Mouse (Mus musculus) heart, embryonic 11.5 days (tissue): ENCODE measurements around the gene Top2a. TPM values are rescaled to one million over a fixed set of nuclear protein-coding genes. Genes with fewer than 3 reads are reported as not detected.
A peak's percentile ranks its signal among the peaks of the same experiment; 100 is the strongest.

Experiments
- ATAC-seq: fragments of 200-750 bp; cut with Nextera tagmentation; replicated peaks from 2 replicates; pipeline ENCODE4 v1.8.0; 2017; ENCODE audit warnings: moderate library complexity; ENCODE audit not compliant: insufficient number of reproducible peaks, low FRiP score, low TSS enrichment
- H3K27ac ChIP-seq: fragments of 300-500 bp; sonication (generic); 2 replicates; pipeline ENCODE4 v1.5.1; 2014; ENCODE audit warnings: mild to moderate bottlenecking, low read depth, low read length
- H3K27me3 ChIP-seq: fragments of 300-500 bp; sonication (generic); 2 replicates; pipeline ENCODE4 v1.6.1; 2014; ENCODE audit warnings: mild to moderate bottlenecking, low read length, mixed read lengths; ENCODE audit not compliant: control insufficient read depth, insufficient read depth
- H3K36me3 ChIP-seq: fragments of 300-500 bp; sonication (generic); 2 replicates; pipeline ENCODE4 v1.6.1; 2014; ENCODE audit warnings: mild to moderate bottlenecking, low read length, moderate library complexity, mixed read lengths; ENCODE audit not compliant: control insufficient read depth, insufficient read depth
- H3K4me1 ChIP-seq: fragments of 300-500 bp; sonication (generic); 2 replicates; pipeline ENCODE4 v1.6.1; 2014; ENCODE audit warnings: low read length; ENCODE audit not compliant: control insufficient read depth, insufficient read depth
- H3K4me2 ChIP-seq: fragments of 300-500 bp; sonication (generic); 2 replicates; pipeline ENCODE4 v1.6.1; 2014; ENCODE audit warnings: mild to moderate bottlenecking, moderate library complexity
- H3K4me3 ChIP-seq: fragments of 300-500 bp; sonication (generic); 2 replicates; pipeline ENCODE4 v1.5.1; 2014; ENCODE audit warnings: low read depth, low read length
- H3K9ac ChIP-seq: fragments of 300-500 bp; sonication (generic); 2 replicates; pipeline ENCODE4 v1.6.1; 2014; ENCODE audit warnings: mild to moderate bottlenecking, low read depth, low read length, moderate library complexity
- H3K9me3 ChIP-seq: fragments of 300-500 bp; sonication (generic); replicated peaks from 2 replicates; pipeline ENCODE4 v1.6.1; 2016; ENCODE audit warnings: low read length; ENCODE audit not compliant: control insufficient read depth
- WGBS: fragments of 180-500 bp; shearing (Covaris S2); extraction: QIAGEN DNeasy Blood & Tissue Kit; methylation state at CpG from one replicate; pipeline ENCODE4 v1.1.7; 2014; ENCODE audit not compliant: insufficient replicate concordance; 5-methylcytosine and 5-hydroxymethylcytosine counted together
- polyA plus RNA-seq: library from polyadenylated mRNA; unstranded; fragments of >200 nt; fragmentation: Nextera tagmentation; extraction: Ambion mirVana; gene quantifications from 2 replicates; pipeline ENCODE4 v1.2.1, GENCODE M21; 2014

The Top2a gene
- polyA plus RNA-seq, 1 experiment from 2014 or later: 220 TPM

- no peak for ATAC-seq
- no peak overlapping the region for H3K4me2 ChIP-seq
- H3K36me3 ChIP-seq: peaks cover 4% of the 10 kb centered on the region; the same call in 1 of the 2 replicates
Measured at GRCm38 (mm10) chr11:98947969-98948569, 75.9 kb downstream of the Top2a start.

GRCm38 (mm10) chr11:98945605-98945977, 78.4 kb downstream of the Top2a start:
- ATAC-seq: no peak
- WGBS: 57% methylated on average over 3 of the region's 3 CpGs
- Histone ChIP-seq H3K36me3 (no peaks in the 10 kb centered on the region), H3K4me2 (no peak overlapping the region), H3K9me3 (no peaks in the 10 kb centered on the region), H3K9ac (no peak overlapping the region), H3K4me3 (no peak overlapping the region), H3K27ac (no peak overlapping the region), H3K27me3 (no peaks in the 10 kb centered on the region), H3K4me1 (peaks cover 88% of the 10 kb centered on the region)

More at GRCm38 (mm10) chr11:98947969-98948569, 75.9 kb downstream of the Top2a start:
- Histone ChIP-seq H3K27ac (0 out of 2 replicates have a peak overlapping the region, but pooled peaks have one; percentile 16), H3K9me3 (no peaks in the 10 kb centered on the region), H3K4me1 (peaks cover 80% of the 10 kb centered on the region), H3K27me3 (no peaks in the 10 kb centered on the region), H3K4me3 (no peak overlapping the region), H3K9ac (no peak overlapping the region)
- 61% methylated on average over 18 of the region's 18 CpGs for WGBS

GRCm38 (mm10) chr11:98944897-98945604, 78.9 kb downstream of the Top2a start:
- Histone ChIP-seq H3K4me2 (peak overlapping the region; percentile 0; the same call in 1 of the 2 replicates), H3K27me3 (no peaks in the 10 kb centered on the region), H3K9me3 (no peaks in the 10 kb centered on the region), H3K27ac (peak overlapping the region; percentile 17), H3K4me1 (peaks cover 89% of the 10 kb centered on the region), H3K4me3 (no peak overlapping the region), H3K36me3 (no peaks in the 10 kb centered on the region), H3K9ac (peak overlapping the region; percentile 2; the same call in 1 of the 2 replicates)
- no peak for ATAC-seq
- WGBS: 34% methylated on average over 11 of the region's 11 CpGs

GRCm38 (mm10) chr11:98943741-98944461, 80.1 kb downstream of the Top2a start:
- H3K4me2 ChIP-seq: peak overlapping the region; percentile 75
- ATAC-seq: no peak
- H3K36me3 ChIP-seq: no peaks in the 10 kb centered on the region
- H3K4me3 ChIP-seq: no peak overlapping the region
- WGBS: 28% methylated on average over 14 of the region's 14 CpGs
- peak overlapping the region; percentile 100 for H3K27ac ChIP-seq
- H3K27me3 ChIP-seq: no peaks in the 10 kb centered on the region
- peaks cover 90% of the 10 kb centered on the region for H3K4me1 ChIP-seq
- peak overlapping the region; percentile 40 for H3K9ac ChIP-seq
- H3K9me3 ChIP-seq: no peaks in the 10 kb centered on the region

Other genes starting within 250 kb of the Top2a start
- 5.6 and 6.4 TPM in 2 replicates for gene Nr1d1, start 248.9 kb downstream of the Top2a start, polyA plus RNA-seq
- 15.9 and 17.1 TPM in 2 replicates for gene Msl1, start 228.7 kb downstream of the Top2a start, polyA plus RNA-seq
- 22.2 and 28.5 TPM in 2 replicates for gene Casc3, start 219.3 kb downstream of the Top2a start, polyA plus RNA-seq
- 0.57 and 0.73 TPM in 2 replicates for gene Rapgefl1, start 187.4 kb downstream of the Top2a start, polyA plus RNA-seq
- gene Wipf2, start 160.6 kb downstream of the Top2a start, polyA plus RNA-seq: 3.8 and 4.0 TPM in 2 replicates
- gene Cdc6, start 116.4 kb downstream of the Top2a start, polyA plus RNA-seq: 33.6 and 34.0 TPM in 2 replicates
- gene Rara, start 96.4 kb downstream of the Top2a start, polyA plus RNA-seq: 34.9 and 36.6 TPM in 2 replicates
- 1.3 and 1.5 TPM in 2 replicates for gene Gjd3, start 41.2 kb downstream of the Top2a start, polyA plus RNA-seq
- gene Igfbp4, start 17.1 kb upstream of the Top2a start, polyA plus RNA-seq: 284 and 289 TPM in 2 replicates
- gene Tns4, start 65.1 kb upstream of the Top2a start, polyA plus RNA-seq: 0.13 TPM in 1 of 2 replicates, not detected in the other
- 0.21 and 0.36 TPM in 2 replicates for gene Ccr7, start 130.9 kb upstream of the Top2a start, polyA plus RNA-seq
- 125 and 130 TPM in 2 replicates for gene Smarce1, start 206.8 kb upstream of the Top2a start, polyA plus RNA-seq
- 1.2 TPM in 2 replicates for gene Krt222, start 219.9 kb upstream of the Top2a start, polyA plus RNA-seq